17 mouse cellular contexts compared by ENCODE assay signal in the genomic region with DNA sequence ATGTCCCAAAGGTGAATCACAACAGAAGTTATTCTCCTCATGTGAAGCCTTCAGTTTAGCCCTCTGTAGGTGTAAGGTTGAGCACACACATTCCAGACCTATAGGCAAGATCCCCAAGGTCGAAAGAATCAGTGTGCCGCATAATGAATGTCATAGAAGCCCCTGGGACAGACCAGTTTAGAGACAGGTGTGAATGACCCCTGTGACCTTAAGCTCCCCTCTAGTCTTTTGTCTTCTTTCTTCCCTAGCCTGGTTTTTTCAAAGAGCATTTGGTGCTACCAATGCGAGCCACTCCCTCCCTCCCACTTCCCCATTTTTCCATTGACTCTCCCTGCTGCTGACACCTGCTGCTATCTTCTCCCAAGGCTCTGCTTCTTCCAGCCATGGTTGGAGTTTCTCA.
"Had no signal": no experiment of that assay in that cellular context is flagged by ENCODE, and none has a peak within 500 bp of the region (broad histone marks: within the 10 kb centered on the region; RNA-seq: fewer than 3 reads in every experiment).

No protein-coding gene starts in this region.

- H3K9ac ChIP-seq: lung, embryonic 14.5 days; midbrain, embryonic 12.5 days; neural tube, embryonic 13.5 days; neural tube, embryonic 15.5 days had no signal

- H3K4me1 ChIP-seq: midbrain, embryonic 10.5 days; midbrain, embryonic 12.5 days; neural tube, embryonic 13.5 days; neural tube, embryonic 15.5 days had no signal

- H3K9me3 ChIP-seq: midbrain, embryonic 10.5 days; midbrain, embryonic 12.5 days; neural tube, embryonic 13.5 days; neural tube, embryonic 15.5 days had no signal

- H3K27ac ChIP-seq: midbrain, embryonic 10.5 days; midbrain, embryonic 12.5 days; neural tube, embryonic 13.5 days; neural tube, embryonic 15.5 days had no signal

- H3K27me3 ChIP-seq: midbrain, embryonic 12.5 days; neural tube, embryonic 13.5 days; neural tube, embryonic 15.5 days had no signal

- H3K36me3 ChIP-seq: neural tube, embryonic 15.5 days had no signal

- H3K4me3 ChIP-seq: midbrain, embryonic 10.5 days; midbrain, embryonic 12.5 days; myocyte; neural tube, embryonic 13.5 days; neural tube, embryonic 15.5 days had no signal

- DNase-seq: lung, adult 18-20 months; lung, embryonic 14.5 days; lung, postnatal 10 days; lung, postnatal 4 days; midbrain, embryonic 14.5 days; retina, postnatal 1 day; right cerebral cortex, adult 18-20 months; right cerebral cortex, postnatal 25 days; right cerebral cortex, postnatal 4 days; thymus, adult 18-20 months; thymus, postnatal 14 days; thymus, postnatal 36 days had no signal
